ENCODE assay signal across 19 mouse cellular contexts in genomic region chr4:133657829-133658458, GRCm38 (mm10). TPM values are rescaled to one million over a fixed set of nuclear protein-coding genes. Genes with fewer than 3 reads are reported as not detected.
DNase-seq lines count a peak whose midpoint lies in the region; ATAC-seq and TF ChIP-seq lines count a peak whose summit lies in the region.
"Had no signal": no experiment of that assay in that cellular context is flagged by ENCODE, and none has a peak within 500 bp of the region (broad histone marks: within the 10 kb centered on the region; RNA-seq: fewer than 3 reads in every experiment).

No protein-coding gene starts in this region.

- in situ Hi-C loops in CH12.LX (cut with MboI; ENCODE audit: low pct_ligation_motif_present, low pct_unique_long_range_greater_than_20kb, low sequenced_read_pairs) = no loop called here

- peak overlapping the region; percentile 10; the same call in 1 of the 2 replicates for H3K27ac ChIP-seq in kidney, embryonic 15.5 days
- 0 out of 2 replicates have a peak overlapping the region, but pooled peaks have one; percentile 20 for H3K27ac ChIP-seq in CH12.LX (ENCODE audit: insufficient read depth, low read depth)
- H3K27ac ChIP-seq in cerebellum, adult 2 months (ENCODE audit: insufficient read depth, low read length) = no peak overlapping the region
- H3K27ac ChIP-seq: hindbrain, embryonic 15.5 days; midbrain, embryonic 10.5 days had no signal

- H3K4me2 ChIP-seq in kidney, embryonic 15.5 days = no peak overlapping the region
- H3K4me2 ChIP-seq in CH12.LX (ENCODE audit: insufficient read depth, low read depth, poor library complexity, severe bottlenecking) = no peak overlapping the region
- H3K4me2 ChIP-seq: embryonic facial prominence, embryonic 15.5 days; heart, embryonic 12.5 days; hindbrain, embryonic 15.5 days; liver, embryonic 15.5 days had no signal

- H3K9ac ChIP-seq in kidney, embryonic 15.5 days = no peak overlapping the region
- H3K9ac ChIP-seq in CH12.LX (ENCODE audit: insufficient read depth, low read depth) = no peak overlapping the region
- H3K9ac ChIP-seq: embryonic facial prominence, embryonic 15.5 days; heart, embryonic 12.5 days; hindbrain, embryonic 15.5 days; liver, embryonic 15.5 days had no signal

- TF ChIP-seq RAD21 in CH12.LX (IDR thresholded peaks at IDR 0.05; ENCODE audit: low read depth, low read length) = no peak

- TF ChIP-seq EP300 in CH12.LX (IDR thresholded peaks at IDR 0.05; ENCODE audit: low read length) = no peak

- WGBS in kidney, embryonic 15.5 days = 71% methylated on average over 5 of the region's 5 CpGs
- WGBS in cerebellum, adult 2 months = 29% methylated on average over 5 of the region's 5 CpGs

- no peak for DNase-seq in kidney, adult 8-10 months
- DNase-seq in CH12.LX (ENCODE audit: extremely low read depth) = no peak
- DNase-seq in brain, embryonic 14.5 days (ENCODE audit: low read depth) = peak; percentile 46
- no peak for DNase-seq in cerebellum, adult 2 months
- no peak for DNase-seq in left cerebral cortex, adult 9 months (ENCODE audit: low spot score in 2 of 2)
- DNase-seq: embryo, embryonic 11 days; gastrocnemius, adult 2 months; heart, postnatal 14 days; kidney, adult 11 months; kidney, postnatal 25 days; retina, postnatal 1 day had no signal

- no peak overlapping the region for H3K4me3 ChIP-seq in kidney, embryonic 15.5 days (replicated peaks)
- H3K4me3 ChIP-seq in CH12.LX (replicated peaks in 1 of 3; ENCODE audit: low read depth in 2 of 3, low read length in 2 of 3, poor library complexity in 1 of 3) = no peak overlapping the region
- H3K4me3 ChIP-seq in E14TG2a.4 (replicated peaks; ENCODE audit: low read length) = peak overlapping the region; percentile 65
- no peak overlapping the region for H3K4me3 ChIP-seq in cerebellum, adult 2 months (replicated peaks; ENCODE audit: insufficient read depth, low read depth, low read length)
- H3K4me3 ChIP-seq: embryonic facial prominence, embryonic 15.5 days; gastrocnemius, adult 2 months; heart, embryonic 12.5 days; hindbrain, embryonic 15.5 days; left cerebral cortex, adult 2 months; liver, embryonic 15.5 days; midbrain, embryonic 10.5 days had no signal

- H3K4me1 ChIP-seq in kidney, embryonic 15.5 days = peaks cover 61% of the 10 kb centered on the region
- H3K4me1 ChIP-seq in CH12.LX (ENCODE audit: control insufficient read depth in 1 of 2, insufficient read depth in 2 of 2) = peaks cover 25 to 64% of the 10 kb centered on the region in 2 experiments
- peaks cover 74% of the 10 kb centered on the region for H3K4me1 ChIP-seq in E14TG2a.4 (replicated peaks; ENCODE audit: low read depth, low read length)
- H3K4me1 ChIP-seq in cerebellum, adult 2 months (ENCODE audit: control insufficient read depth, insufficient read depth, low read length) = peaks cover 22% of the 10 kb centered on the region

- no peaks in the 10 kb centered on the region for H3K27me3 ChIP-seq in kidney, embryonic 15.5 days
- H3K27me3 ChIP-seq in CH12.LX (replicated peaks) (no peaks in the 10 kb centered on the region), E14TG2a.4 (ENCODE audit: insufficient read depth, low read length) (no peaks in the 10 kb centered on the region)
- no peaks in the 10 kb centered on the region for H3K27me3 ChIP-seq in cerebellum, adult 2 months (ENCODE audit: control insufficient read depth, insufficient read depth, low read length)
- H3K27me3 ChIP-seq: embryonic facial prominence, embryonic 15.5 days; heart, embryonic 12.5 days; hindbrain, embryonic 15.5 days; liver, embryonic 15.5 days had no signal

- no peak for ATAC-seq in kidney, embryonic 15.5 days (replicated peaks; ENCODE audit: low FRiP score)

- TF ChIP-seq CTCF in CH12.LX (conservative IDR thresholded peaks at IDR 0.05 in 1 of 2, IDR thresholded peaks at IDR 0.05 in 1 of 2; ENCODE audit: low read depth in 2 of 2, low read length in 2 of 2) (no peak), E14TG2a.4 (conservative IDR thresholded peaks at IDR 0.05; ENCODE audit: low read length) (no peak)
- TF ChIP-seq CTCF in brain, embryonic 14.5 days (IDR thresholded peaks at IDR 0.05; ENCODE audit: borderline replicate concordance, extremely low read depth, insufficient read depth, insufficient read length) = no peak
- TF ChIP-seq CTCF in cerebellum, adult 2 months (IDR thresholded peaks at IDR 0.05; ENCODE audit: borderline replicate concordance, insufficient read depth, low read depth, low read length) = no peak

- dilution Hi-C loops in CH12.LX (cut with MboI; ENCODE audit: extremely low pct_ligation_motif_present, extremely low pct_unique_long_range_greater_than_20kb, low sequenced_read_pairs) = no loop called here

- H3K79me2 ChIP-seq in CH12.LX (replicated peaks; ENCODE audit: control insufficient read depth, extremely low read depth, insufficient read depth, poor library complexity, severe bottlenecking) = no peaks in the 10 kb centered on the region

- peaks cover 12% of the 10 kb centered on the region for H3K36me3 ChIP-seq in kidney, embryonic 15.5 days
- H3K36me3 ChIP-seq in CH12.LX (replicated peaks in 1 of 2; ENCODE audit: control insufficient read depth in 1 of 2, insufficient read depth in 1 of 2, low read length in 1 of 2) = peaks cover 3 to 10% of the 10 kb centered on the region in 2 experiments
- H3K36me3 ChIP-seq in E14TG2a.4 (ENCODE audit: insufficient read depth, low read length) = peaks cover 12% of the 10 kb centered on the region

- no peak for TF ChIP-seq POLR2A in CH12.LX (IDR thresholded peaks at IDR 0.05; ENCODE audit: low read depth, low read length)
- no peak for TF ChIP-seq POLR2A in brain, embryonic 14.5 days (IDR thresholded peaks at IDR 0.05; ENCODE audit: borderline replicate concordance, extremely low read depth, insufficient read depth, insufficient read length, poor library complexity, severe bottlenecking)
- TF ChIP-seq POLR2A in cerebellum, adult 2 months (IDR thresholded peaks at IDR 0.05; ENCODE audit: borderline replicate concordance, insufficient read depth, low read length) = no peak

- no peaks in the 10 kb centered on the region for H3K9me3 ChIP-seq in kidney, embryonic 15.5 days (replicated peaks)
- H3K9me3 ChIP-seq in CH12.LX (replicated peaks; ENCODE audit: low read length) = no peaks in the 10 kb centered on the region
- no peaks in the 10 kb centered on the region for H3K9me3 ChIP-seq in E14TG2a.4 (ENCODE audit: low read length)
- H3K9me3 ChIP-seq: embryonic facial prominence, embryonic 15.5 days; heart, embryonic 12.5 days; hindbrain, embryonic 15.5 days; liver, embryonic 15.5 days; midbrain, embryonic 10.5 days had no signal

TF ChIP-seq in CH12.LX, 34 proteins besides CTCF, POLR2A, EP300 and RAD21:
- TF ChIP-seq MXI1 (IDR thresholded peaks at IDR 0.05; ENCODE audit: low read depth, low read length) (no peak), ZMIZ1 (IDR thresholded peaks at IDR 0.05; ENCODE audit: low read depth, low read length) (no peak), HCFC1 (IDR thresholded peaks at IDR 0.05; ENCODE audit: low read depth, low read length) (no peak), JUND (conservative IDR thresholded peaks at IDR 0.05; ENCODE audit: low read depth, low read length) (no peak), KAT2A (IDR thresholded peaks at IDR 0.05; ENCODE audit: insufficient replicate concordance, low read length) (no peak), SIN3A (IDR thresholded peaks at IDR 0.05; ENCODE audit: low read length) (no peak), CHD1 (IDR thresholded peaks at IDR 0.05; ENCODE audit: low read depth, low read length) (no peak), MYC (IDR thresholded peaks at IDR 0.05; ENCODE audit: low read depth, low read length) (no peak), ZNF384 (IDR thresholded peaks at IDR 0.05; ENCODE audit: low read depth, low read length) (no peak), ZKSCAN1 (IDR thresholded peaks at IDR 0.05; ENCODE audit: borderline replicate concordance, low read depth, low read length) (no peak), PAX5 (IDR thresholded peaks at IDR 0.05; ENCODE audit: low read length) (no peak), IRF4 (IDR thresholded peaks at IDR 0.05; ENCODE audit: low read depth, low read length) (no peak), MAFK (IDR thresholded peaks at IDR 0.05; ENCODE audit: insufficient replicate concordance, low read length) (no peak), UBTF (IDR thresholded peaks at IDR 0.05; ENCODE audit: low read depth, low read length) (no peak)

RNA-seq across cellular contexts. Expression of gene Zdhhc18, which starts 8.0 kb away (rescaled TPM):
- polyA plus RNA-seq in kidney, embryonic 15.5 days (2015; fragmentation: Nextera tagmentation; extraction: Ambion mirVana) = 2.5 and 3.8 TPM in 2 replicates
- 20.1 and 24.3 TPM in 2 replicates for total RNA-seq in CH12.LX (2012; rRNA removed)
- 13.7 and 15.9 TPM in 2 replicates for total RNA-seq in CH12.LX (2014; rRNA removed)
- 31.0 and 31.8 TPM in 2 replicates for polyA plus RNA-seq in CH12.LX (2012; ENCODE audit: insufficient read length, low read depth)
- polyA plus RNA-seq in brain, embryonic 14.5 days (2012; rRNA removed) = 34.4 and 39.9 TPM in 2 replicates
- polyA plus RNA-seq in cerebellum, adult 2 months (2012; rRNA removed) = 51.8 and 58.7 TPM in 2 replicates

RNA-seq across cellular contexts. Expression of gene Pigv, which starts 14.5 kb away (rescaled TPM):
- polyA plus RNA-seq in kidney, embryonic 15.5 days (2015; fragmentation: Nextera tagmentation; extraction: Ambion mirVana) = 19.9 and 20.2 TPM in 2 replicates
- total RNA-seq in CH12.LX (2012; rRNA removed) = 3.7 and 4.3 TPM in 2 replicates
- 3.6 and 5.0 TPM in 2 replicates for total RNA-seq in CH12.LX (2014; rRNA removed)
- polyA plus RNA-seq in CH12.LX (2012; ENCODE audit: insufficient read length, low read depth) = 2.9 and 4.0 TPM in 2 replicates
- 11.7 and 12.8 TPM in 2 replicates for polyA plus RNA-seq in brain, embryonic 14.5 days (2012; rRNA removed)
- 10.8 and 11.1 TPM in 2 replicates for polyA plus RNA-seq in cerebellum, adult 2 months (2012; rRNA removed)

RNA-seq across cellular contexts. Expression of gene Sfn, which starts 56.0 kb away (rescaled TPM):
- polyA plus RNA-seq in kidney, embryonic 15.5 days (2015; fragmentation: Nextera tagmentation; extraction: Ambion mirVana) = 9.8 and 13.3 TPM in 2 replicates
- total RNA-seq in CH12.LX (2012; rRNA removed) = 0.97 and 1.0 TPM in 2 replicates
- 0.61 and 1.1 TPM in 2 replicates for total RNA-seq in CH12.LX (2014; rRNA removed)
- polyA plus RNA-seq in CH12.LX (2012; ENCODE audit: insufficient read length, low read depth) = 2.0 and 2.8 TPM in 2 replicates
- polyA plus RNA-seq in brain, embryonic 14.5 days (2012; rRNA removed) = 10.0 and 11.9 TPM in 2 replicates
- polyA plus RNA-seq in cerebellum, adult 2 months (2012; rRNA removed) = 4.2 and 4.8 TPM in 2 replicates
